Mouse (Mus musculus) CD4-positive helper T cell, adult 2 months (primary cell): Measurements from ENCODE around the gene Nav3.

Experiments
- DNase-seq: peaks from one replicate; pipeline ENCODE4 v3.0.0-alpha.2; 2012; ENCODE audit warnings: low read depth, missing footprints, low spot score

Gene Nav3

DNA sequence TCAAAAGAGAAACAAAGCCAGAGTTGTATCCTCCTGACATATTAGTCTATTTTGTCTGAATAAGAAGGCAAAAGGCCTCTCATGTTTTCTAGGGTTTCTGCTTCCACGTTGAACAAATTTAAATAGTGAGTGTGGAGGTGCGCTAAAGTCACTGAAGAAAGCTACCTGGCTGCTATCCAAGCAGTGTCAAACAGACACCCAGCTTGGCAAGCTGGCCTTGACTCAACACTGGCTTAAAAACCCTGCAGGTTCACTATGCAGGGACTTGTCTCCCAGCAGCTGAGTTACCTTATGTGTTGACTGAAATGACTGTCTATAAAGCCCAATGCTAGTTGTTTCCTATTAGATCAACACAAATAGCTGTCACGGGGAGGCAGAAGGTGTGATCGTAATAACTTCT lies 612.3 kb downstream of the Nav3 start:
- DNase-seq = no peak

DNA sequence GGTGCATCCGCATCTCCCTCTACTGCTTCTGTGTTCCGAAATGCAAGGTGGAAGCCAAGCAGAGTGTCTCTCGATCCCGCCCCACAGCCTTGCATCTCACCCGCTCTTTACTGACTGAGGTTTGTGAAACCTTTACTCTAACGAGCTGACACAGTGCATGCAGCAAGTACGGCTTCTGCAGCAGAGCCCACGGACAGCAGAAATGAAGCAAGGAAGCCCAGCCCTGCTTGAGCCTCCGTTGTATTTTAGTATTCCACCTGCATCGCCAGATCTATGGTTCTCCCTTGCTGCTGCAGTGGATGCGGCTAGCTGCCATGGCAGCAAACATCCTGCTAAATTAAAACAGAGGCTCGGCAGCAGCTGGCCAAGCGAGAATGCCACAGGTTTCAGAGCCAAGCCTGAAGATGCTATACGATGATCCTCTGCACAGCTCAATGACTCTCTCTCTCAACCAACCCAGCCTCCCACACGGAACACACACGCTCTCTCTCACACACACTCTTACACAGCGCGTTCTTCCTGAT lies 623.2 kb downstream of the Nav3 start:
- DNase-seq = no peak

DNA sequence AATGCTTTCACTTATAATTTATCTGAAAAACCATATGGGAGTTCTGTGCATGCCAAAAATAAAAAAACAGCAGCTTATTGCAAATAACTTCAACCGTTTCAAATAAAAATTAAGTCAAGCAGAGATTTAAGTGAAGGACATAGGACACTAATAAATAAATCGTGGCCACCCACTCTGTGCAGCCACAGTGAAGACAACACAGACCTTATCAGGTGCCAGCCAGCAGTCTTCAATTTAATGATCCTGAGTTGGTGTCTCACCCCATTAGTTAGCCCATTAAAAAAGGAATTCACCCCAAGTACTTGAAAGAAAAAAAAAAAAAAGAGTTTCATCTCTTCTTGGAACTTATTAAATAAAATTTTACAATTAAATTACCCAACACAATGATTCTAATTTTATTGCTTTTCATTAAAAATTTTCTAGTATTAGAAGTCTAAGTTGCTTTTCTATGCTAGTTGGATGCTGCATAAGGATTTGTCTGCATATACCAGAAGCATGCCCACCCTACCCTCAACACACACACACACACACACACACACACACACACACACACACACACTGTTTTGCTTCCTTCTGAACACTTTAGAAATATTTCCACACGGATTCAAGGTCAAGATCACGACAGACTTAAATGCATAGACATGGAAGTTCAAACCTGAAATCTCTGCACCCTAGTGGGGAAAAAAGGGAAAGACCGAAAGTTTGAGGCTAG lies 649.1 kb downstream of the Nav3 start:
- DNase-seq = no peak

DNA sequence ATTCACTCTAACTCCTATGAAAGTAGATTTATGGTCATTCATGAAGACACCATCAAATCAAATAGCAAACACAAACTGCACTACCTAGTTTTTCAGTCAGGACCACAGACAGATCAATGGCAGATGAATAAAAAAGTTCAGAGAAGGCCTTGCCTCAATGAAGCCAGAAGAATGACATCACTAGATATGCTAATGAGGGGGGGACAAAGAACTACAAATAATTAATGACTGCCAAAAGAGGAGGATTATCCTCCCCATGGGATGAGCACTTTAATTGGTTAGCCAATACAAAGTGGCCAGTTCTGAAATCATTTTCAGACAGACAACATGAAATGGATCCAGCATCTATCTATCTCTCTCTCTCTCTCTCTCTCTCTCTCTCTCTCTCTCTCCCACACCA lies 652.6 kb downstream of the Nav3 start:
- DNase-seq = no peak

DNA sequence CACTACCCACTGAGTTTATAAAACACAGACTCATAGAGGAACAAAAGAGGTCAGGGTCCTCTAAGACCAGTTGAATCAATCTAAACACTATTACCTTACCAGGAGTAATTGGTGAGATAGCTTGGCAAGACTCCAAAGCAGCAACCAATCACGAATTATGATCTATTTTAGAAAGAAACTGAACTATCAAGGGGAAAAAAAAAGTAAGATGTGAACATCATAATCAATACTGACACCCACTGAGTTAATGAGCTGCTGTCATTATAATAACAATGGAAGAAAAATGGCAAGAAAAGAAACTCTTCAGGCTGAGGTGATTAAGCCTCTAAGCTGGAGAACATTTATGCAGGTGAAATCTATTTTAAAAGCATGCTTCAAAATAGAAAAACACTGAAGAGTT lies 653.8 kb downstream of the Nav3 start:
- DNase-seq = no peak

DNA sequence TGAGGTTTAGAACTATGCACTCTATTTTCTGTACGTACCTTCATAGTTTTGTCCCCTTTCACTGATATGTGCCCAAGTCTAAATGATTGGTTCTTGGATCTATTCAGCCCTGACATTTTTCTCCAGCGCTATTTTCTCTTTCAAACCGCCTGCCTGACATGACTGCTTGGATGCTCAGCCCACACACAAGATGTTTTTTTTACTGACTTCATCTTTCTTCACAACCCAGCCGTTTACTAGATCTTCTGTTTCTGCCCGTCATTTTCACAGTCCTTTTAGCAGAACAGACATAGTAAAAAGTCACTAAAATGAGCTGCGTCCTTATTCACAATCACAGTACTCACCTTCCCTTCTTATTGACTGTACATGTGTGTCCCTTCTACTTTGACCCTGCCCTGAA lies 656.8 kb downstream of the Nav3 start:
- no peak for DNase-seq

DNA sequence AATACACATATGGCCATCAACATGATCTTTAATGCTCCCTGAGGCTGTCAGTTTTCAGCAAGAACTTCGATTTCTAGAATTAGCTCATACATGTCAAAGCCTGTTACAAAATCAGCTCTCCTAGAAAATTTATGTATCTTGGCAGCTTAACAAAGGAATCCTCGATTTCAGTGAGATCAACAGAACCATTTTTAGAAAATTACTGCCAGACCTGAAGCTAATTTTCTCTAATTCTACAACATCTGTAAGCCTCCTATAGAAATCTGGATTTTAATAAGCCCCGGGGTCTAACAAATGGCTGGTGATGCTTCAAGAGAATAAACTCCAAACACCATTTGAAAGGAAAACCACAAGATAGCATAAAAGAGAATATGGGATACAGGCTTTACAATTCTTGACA lies 659.0 kb downstream of the Nav3 start:
- no peak for DNase-seq

DNA sequence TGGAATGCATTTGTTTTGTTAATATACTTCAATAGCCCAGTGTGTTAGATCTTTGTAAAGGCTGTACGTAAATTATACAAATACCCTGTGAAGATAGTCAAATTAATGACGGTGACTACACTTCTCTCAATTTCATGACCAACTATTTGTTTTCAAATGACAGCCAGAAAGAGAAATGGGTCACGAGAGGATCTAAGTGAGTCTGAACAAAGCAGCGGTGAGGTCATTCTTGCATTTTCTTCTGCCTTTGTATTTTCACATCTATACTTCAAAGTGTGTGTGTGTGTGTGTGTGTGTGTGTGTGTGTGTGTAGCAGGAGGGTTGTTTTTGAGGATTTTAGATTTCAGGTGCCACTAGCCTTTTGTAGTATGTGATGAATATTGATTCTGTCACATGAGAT lies 662.5 kb downstream of the Nav3 start:
- DNase-seq = no peak

DNA sequence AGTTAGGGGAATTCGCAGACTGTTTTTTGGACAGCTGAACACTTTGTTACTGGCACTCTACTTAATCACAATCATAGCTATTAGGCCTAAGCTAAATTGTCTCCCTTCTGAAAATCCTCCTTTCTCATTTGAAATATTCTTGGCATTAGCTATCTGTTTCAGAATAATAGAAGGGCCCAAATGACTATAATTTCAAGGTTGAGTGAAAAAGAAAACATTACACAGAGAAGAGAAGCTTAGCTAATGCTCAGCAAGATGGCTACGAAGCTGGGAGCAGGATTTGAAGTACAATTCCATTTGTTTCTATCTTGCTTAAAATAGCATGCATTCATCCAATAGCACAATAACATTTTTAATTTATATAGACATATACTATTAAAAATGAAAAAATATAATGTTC lies 667.3 kb downstream of the Nav3 start:
- DNase-seq = no peak

DNA sequence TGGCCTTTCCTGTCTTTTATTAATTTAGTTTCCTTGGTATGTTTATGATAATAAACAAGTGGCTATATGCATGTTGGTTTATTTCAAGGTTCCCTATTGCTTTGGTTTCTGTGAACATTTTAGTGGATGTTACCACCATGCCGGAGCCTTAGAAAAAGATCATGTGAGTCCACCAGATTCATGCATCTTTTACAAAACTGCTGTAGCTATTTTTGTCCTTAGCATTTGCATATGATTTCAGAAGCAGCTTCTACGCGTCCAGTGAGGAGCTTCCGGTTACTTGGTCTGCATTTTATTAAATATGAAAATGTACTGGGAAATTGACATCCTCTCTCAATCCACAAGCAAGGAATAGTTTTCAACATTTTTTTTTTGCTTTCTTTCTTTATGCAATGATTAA lies 676.9 kb downstream of the Nav3 start:
- no peak for DNase-seq

DNA sequence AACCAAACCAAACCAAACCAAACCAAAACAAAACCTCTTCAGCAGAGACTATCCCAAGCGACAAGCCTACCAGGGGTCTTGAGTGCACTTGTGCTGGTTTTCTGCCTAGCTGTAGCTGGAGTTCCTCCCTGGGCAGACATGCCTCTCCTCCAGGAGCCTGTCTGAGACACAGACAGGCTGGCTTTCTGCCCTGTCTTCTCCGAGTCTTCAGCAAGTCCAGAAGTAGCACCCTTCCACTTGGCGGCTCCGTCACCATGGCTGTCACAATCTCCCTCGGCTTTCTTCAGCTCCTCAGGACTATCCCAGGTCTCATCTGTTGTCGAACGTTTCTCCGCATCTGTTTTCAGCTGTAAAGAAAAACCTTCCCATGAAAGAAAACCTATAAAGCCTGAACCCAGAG lies 686.9 kb downstream of the Nav3 start:
- no peak for DNase-seq

DNA sequence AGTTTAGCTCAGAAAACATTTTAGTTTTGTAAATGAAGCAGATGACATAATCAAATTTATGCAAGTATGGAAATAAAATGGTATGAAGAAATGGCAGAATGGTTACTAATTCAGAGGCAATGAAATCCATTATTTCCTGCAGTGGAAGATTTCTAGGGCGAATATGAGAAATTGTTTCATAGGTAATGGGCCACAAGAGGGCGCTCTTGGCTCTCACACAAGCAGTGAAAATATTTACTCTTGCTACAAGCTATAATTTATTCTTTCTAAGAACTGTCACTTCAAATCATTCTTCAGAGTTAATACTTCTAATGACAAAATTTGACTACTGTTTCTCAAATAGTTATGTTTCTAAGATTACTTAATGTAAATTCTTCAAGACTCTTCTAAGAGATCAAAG lies 690.4 kb downstream of the Nav3 start:
- no peak for DNase-seq

DNA sequence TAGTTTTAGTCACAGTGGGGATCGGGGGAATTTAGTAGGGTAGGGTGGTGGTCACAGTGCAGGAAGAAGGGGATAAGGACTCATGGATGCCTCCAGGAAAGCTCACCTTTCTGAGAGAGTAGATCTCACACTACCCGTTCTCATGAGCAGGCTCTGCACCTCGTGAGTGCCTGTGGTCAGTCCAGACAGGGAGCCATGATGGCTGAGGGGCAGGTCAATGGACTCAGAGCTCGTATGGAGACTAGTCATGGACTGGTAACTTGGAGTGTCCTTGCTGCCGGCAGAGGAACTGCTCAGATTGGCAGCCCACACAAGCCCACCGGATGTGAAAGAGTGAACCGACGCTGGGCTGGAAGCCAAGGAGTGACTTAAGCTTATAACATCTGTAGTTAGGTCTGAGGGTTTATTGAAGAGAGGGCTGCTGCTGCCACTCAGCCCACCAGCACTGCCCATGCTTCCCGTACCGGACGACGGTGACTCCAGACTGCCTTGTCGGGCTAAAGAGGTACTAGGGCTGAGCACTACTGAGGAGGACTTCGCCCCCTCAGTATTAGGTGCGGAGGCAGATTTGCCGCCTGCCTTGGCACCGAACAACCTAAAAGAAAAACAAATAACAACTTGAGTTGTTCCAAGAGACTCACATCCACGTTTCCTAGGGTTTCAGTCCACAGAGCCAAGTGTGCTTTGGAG lies 691.4 kb downstream of the Nav3 start:
- DNase-seq = no peak

DNA sequence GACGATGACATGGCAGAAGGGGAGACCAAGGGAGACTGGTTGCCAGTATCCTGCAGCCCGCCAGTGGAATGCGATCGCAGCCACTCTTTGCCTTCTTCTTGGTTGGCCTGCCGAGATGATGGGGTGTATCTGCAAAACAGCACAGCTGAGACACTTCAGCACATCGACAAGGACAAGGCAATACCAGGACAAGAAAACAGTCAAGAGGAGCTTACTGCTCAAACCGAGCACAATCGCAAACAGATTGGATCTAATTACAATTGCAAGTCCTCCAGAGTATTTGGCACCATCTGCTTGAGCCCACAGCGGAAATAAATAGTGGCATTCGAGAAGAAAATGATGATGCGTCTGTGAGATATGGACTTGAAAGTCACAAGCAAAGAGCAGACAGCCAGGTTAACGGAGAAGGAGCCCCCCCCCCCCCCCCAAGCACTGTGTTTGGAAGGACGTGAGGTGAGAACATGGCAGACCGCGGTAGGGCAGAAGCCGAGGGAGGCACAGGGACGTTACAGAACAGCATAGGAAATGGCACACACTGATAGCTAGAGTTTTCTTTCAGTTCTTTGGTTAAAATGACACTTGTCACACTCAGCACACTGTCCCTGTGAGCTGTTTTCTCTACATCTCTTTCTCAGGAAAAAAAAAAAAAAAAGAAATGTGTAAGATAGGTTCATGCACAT lies 696.9 kb downstream of the Nav3 start:
- no peak for DNase-seq

DNA sequence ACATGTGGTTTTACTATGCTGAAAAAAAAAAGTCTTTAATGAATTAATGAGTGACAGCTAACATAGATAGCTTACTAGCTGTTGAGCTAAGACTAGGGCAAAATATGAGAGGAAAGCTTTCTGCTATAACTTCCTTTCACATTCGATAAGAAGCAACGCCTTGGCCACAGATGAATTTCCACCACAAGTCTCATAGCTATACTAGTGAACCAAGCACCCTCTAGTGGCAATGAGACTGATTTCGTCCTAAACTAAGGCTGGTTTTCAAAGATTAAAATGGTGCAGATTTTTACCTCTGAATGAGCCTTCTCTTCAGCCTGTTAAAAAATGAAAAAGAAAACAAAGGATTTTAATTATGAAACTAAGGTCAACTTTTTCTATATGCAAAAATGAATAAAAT lies 709.1 kb downstream of the Nav3 start:
- no peak for DNase-seq

DNA sequence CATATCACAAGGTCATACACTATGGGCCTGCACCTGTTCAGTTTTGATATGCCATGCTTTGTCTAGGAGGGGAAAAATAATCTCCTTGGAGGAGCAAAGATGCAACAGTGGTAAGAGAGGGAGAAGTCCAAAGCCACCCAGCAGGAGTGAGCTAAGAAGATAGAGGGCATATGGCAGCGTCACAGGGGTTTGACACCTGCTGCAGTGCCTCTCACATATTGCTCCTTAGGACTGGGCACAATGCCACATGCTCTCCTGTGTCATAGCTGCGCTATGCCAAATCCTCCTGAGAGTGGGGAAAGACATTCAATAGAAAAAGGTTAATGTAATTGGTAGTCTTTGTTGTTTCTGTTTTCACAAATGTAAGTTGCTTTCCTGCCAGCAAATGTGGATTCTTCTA lies 714.3 kb downstream of the Nav3 start:
- no peak for DNase-seq

DNA sequence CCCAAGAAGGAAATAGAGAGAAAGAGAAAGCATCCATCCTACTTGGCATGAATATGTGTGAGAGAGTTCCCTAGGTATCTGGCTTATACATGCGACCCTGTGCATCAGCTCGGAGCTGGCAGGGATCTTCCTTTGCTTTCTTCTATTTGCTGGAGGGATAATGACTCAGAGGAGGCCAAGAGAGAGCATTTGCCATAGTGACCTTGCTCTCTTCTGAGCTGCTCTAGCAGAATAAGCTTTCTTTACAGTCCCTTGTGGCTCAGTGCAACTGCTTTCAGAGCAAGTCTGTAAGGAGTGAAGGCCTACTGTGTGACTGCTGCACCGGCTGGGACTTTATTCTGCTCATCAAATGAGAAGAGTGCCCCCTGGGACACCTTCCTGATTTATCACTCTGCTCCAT lies 715.7 kb downstream of the Nav3 start:
- no peak for DNase-seq

DNA sequence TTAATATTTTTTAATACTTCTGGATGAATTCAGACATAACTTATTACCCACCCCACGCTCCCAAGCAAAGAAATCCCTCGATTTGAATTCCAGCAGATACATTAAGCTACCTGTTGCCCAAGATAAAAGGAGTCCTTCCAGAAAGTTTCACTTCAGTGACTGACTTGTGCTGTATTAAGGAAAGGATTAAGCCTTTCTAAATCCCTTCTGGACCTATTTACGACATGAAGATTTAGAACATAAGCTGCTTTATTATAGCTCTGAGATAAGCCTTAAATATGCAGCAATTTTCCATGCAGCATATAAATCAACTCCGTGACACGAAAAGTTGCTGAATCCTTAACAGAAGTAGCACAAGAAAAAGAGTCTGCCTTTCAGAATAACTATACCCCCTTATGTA lies 732.4 kb downstream of the Nav3 start:
- DNase-seq = no peak

DNA sequence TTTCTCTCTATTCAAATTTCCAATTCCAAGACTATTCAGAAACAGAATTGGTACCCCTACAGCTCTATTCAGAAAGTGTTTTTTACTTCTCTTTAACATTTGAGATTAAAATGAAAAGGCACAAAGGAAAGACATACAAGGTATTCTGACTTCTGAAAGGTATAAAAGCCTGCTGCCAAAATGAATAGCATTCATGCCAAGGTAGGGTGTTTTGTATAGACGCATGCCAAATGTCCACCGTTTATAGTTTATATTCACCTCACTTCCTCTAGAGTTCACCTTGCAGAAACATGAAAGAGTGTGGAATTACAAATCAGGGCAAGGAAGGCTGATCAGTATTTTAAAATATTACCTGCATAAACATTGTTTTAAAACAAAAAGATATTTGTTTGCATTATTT lies 737.2 kb downstream of the Nav3 start:
- DNase-seq = no peak

DNA sequence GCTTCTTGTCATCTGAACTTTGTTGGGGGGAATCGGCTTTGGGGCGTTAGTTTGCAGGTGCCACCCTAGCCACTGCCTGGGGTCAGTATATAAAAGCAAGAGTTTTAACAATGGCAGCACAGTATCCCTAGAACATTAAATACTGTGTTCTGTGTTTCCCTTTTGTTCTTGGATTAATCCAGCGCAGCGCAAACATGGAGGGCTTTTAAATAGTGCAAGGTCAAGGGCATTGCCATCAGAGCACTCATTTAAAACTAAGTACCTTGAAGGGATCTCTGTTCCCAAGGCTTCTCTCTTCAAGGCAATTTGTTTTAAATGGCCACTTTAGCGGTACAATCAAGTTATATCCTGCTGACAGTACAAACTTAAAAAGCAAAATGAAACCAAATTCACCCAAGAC lies 737.6 kb downstream of the Nav3 start:
- DNase-seq = no peak

DNA sequence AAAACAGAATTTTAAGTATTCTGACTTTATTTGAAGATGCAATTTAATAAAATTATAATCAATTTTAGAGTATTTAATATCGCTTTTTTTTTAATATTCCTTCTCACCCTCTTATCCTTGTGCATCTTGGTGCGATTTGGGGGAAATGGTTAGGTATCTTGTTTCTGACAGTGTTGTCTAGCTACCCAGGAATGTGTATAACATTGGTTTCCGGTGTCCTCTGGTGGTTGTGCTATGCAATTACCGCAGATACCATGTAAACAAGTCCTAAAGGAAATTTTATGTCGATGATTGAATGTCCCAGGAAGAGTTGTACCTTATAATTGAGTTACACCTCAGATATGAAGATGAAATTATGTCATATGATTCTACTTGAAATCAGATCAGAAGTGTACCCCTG lies 743.0 kb downstream of the Nav3 start:
- no peak for DNase-seq

DNA sequence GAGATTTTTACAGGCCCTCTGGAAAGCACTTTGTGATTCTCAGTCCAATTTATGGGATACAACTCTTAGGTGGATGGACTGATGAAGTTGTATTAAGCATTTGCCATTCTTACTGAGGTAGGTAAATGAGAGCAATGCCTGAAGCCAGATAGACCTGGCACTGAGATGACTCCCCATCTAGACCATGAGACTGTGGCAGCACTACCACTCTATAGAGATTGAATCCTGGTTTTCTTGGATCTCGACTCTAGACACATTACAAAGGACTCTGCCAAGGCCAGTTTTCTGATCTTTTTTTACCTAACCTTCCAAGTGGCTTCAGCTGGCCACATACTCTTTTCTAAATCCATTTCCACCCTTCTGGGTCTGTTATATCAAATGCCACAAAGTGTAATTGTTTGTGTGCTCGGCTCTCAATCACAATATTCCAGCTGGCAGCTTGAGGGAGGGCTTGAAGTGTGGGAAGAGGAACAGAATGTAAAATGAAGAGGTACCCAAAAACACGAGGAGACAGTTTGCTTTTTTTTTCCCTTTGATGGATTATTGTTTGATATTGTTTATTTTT lies 756.2 kb downstream of the Nav3 start:
- DNase-seq = no peak

DNA sequence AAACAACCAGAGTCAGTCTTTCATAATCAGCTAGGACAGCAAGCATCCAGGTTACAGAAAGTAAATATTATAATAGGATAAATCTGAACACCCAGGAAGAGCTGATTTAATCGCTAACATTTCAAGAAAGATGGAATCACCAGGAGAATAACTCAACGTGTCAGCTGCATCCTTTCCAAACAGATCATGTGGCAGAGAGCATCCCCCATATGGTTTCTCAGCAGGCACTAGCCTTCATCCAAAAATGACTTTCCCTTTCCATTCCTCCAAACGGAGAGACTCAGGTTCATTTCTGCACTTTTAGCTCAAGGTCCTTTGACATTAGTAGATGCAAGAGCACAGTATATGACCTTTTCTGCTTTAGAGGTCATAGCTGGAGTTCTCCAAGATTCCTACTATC lies 765.4 kb downstream of the Nav3 start:
- no peak for DNase-seq
